Mouse (Mus musculus) limb, embryonic 13.5 days (tissue): ENCODE results near the gene Olfr464. TPM values are rescaled to one million over a fixed set of nuclear protein-coding genes. Genes with fewer than 3 reads are reported as not detected.

Source experiments
- polyA plus RNA-seq: library from polyadenylated mRNA; unstranded; fragments of >200 nt; fragmentation: Nextera tagmentation; extraction: Ambion mirVana; gene quantifications from 2 replicates; pipeline ENCODE4 v1.2.1, GENCODE M21; 2015

The Olfr464 gene
- polyA plus RNA-seq, 1 experiment from 2014 or later = not detected

Other genes starting within 250 kb of the Olfr464 start
- gene Supt4a, start 183.4 kb downstream of the Olfr464 start, polyA plus RNA-seq = 159 and 167 TPM in 2 replicates
- 2.3 and 2.7 TPM in 2 replicates for gene Tspoap1, start 160.4 kb downstream of the Olfr464 start, polyA plus RNA-seq
- gene Mpo, start 127.4 kb downstream of the Olfr464 start, polyA plus RNA-seq = 1.0 and 2.1 TPM in 2 replicates
- gene Lpo, start 92.7 kb downstream of the Olfr464 start, polyA plus RNA-seq = 0.06 TPM in 2 replicates
- 19.2 and 21.3 TPM in 2 replicates for gene Mks1, start 67.8 kb downstream of the Olfr464 start, polyA plus RNA-seq
- 0.67 and 0.89 TPM in 2 replicates for gene Epx, start 45.4 kb downstream of the Olfr464 start, polyA plus RNA-seq
- not detected in 2 replicates for gene Olfr462, start 28.7 kb downstream of the Olfr464 start, polyA plus RNA-seq
- not detected in 2 replicates for gene Olfr463, start 23.6 kb downstream of the Olfr464 start, polyA plus RNA-seq
- 16.7 and 18.9 TPM in 2 replicates for gene Dynll2, start 66.6 kb upstream of the Olfr464 start, polyA plus RNA-seq
- 340 and 357 TPM in 2 replicates for gene Srsf1, start 126.4 kb upstream of the Olfr464 start, polyA plus RNA-seq
- gene Vezf1, start 147.3 kb upstream of the Olfr464 start, polyA plus RNA-seq = 46.8 and 48.9 TPM in 2 replicates
- 37.2 and 37.7 TPM in 2 replicates for gene Cuedc1, start 177.1 kb upstream of the Olfr464 start, polyA plus RNA-seq